Mouse (Mus musculus) right cerebral cortex, adult 2 months (tissue): Measurements from ENCODE around the gene Tectb.
A peak's percentile ranks its signal among the peaks of the same experiment; 100 is the strongest.

Experiments used
- DNase-seq, 2 experiments: peaks; one replicate each; pipeline ENCODE4 v3.0.0; 2021 to 2022; ENCODE audit warnings: low spot score in 2 of 2

Gene Tectb

GRCm38 (mm10) chr19:55207746-55208538 is 27.4 kb downstream of the Tectb start:
- DNase-seq = no peak

GRCm38 (mm10) chr19:55208654-55209053 is 28.1 kb downstream of the Tectb start:
- DNase-seq = no peak

DNA sequence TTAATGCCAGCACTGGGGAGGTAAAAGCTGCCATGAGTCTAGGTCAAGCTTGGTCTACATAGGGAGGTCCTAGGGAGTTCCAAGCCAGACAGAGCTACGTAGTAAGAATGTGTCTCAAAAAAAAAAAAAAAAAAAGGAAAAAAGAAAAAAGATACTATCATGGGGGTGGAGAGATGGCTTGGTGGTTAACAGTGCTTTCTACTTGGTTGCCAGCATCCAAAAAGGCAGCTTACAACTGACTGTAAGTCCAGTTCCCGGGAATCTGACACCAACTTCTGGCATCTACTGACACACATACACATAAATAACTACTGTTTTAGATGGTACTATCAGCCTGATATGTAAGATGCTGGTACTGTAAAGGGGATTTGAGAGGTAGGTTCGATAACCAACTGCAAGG is 28.6 kb downstream of the Tectb start:
- DNase-seq = no peak

GRCm38 (mm10) chr19:55211698-55212097 is 31.2 kb downstream of the Tectb start:
- DNase-seq = no peak

DNA sequence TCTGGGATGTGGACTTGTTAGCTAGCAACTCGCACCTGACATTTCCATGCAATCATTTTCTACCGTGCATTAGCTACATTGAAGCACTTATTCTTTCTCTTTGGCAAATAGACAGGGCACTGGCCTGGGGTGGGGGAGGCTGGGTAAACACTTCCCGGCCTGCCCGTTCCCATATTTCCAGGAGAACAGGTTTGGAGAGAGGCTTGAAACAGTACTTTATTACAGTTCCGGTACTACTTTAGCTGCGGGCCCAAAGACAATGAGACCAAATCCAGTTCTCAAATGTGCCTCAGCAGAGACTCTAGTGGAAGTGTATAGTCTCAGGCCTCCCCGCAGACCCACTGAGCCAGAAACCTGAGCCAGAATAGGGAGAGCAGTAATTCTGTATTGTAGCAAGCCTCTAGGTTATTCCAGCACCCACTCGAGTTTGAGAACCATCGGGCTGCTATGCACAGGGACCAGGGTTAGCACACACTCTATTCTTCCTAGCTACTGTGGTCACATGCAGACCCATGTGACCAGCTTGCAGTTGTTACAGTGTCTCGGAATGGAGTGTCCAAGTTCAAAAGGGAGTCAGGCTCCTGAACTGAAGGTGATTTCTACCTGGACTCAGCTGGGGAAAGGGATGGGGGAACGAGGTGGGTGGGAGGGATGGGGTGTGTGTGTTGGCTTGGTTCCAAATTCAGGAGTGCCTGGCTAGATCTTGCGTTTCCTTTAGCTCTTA is 33.2 kb downstream of the Tectb start:
- peak; percentile 34 to 43 for DNase-seq

GRCm38 (mm10) chr19:55216876-55217275 is 36.3 kb downstream of the Tectb start:
- DNase-seq = no peak

- peak; percentile 74 to 83 for DNase-seq
Observed at GRCm38 (mm10) chr19:55217365-55217764, 36.8 kb downstream of the Tectb start.

GRCm38 (mm10) chr19:55218192-55218739 is 37.7 kb downstream of the Tectb start:
- peak; percentile 88 to 89 for DNase-seq

DNA sequence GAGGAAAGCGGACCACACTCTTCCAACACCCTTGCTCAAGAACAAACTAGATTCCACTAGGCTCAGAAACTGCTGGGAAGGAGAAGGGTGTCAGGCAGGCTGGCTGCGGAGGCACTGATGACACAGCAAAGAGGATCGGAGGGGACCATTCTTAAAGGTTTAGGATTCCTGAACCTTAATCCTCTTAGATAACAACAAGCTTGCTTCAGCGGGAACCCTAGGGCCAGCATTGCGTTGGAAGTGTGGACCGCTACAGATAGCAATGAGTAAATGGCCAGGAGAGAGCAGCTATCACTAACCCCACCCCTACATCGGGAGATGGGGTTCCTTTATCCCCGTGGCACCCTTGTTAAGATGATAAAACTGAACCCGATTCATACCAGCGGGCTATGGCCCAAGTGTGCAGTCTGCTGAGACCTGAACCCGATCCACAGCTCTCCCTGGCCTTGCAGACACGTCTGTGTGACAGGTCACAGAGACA is 38.2 kb downstream of the Tectb start:
- no peak for DNase-seq

DNA sequence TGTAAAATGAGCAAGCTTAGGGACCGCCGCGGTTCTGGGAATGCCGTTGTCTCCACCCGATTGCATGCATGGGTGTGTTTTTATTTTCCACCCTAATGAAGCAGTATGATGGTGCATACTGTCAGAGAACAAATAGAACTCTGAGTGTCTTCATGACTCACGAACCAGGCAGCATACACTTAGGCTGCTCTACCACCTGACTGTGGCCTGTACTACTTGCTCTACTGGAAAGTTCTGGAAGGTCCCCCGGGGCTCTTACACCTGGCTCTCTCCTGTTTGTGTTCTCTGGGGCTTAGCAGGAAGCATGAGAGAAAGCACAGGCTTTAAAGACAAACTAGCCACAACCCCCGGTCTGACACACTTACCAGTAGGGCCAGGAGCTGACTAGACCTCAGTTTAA is 38.8 kb downstream of the Tectb start:
- no peak for DNase-seq

- peak; percentile 56 to 66 for DNase-seq
Observed at GRCm38 (mm10) chr19:55221208-55221607, 40.7 kb downstream of the Tectb start.

- DNase-seq = no peak
Observed at GRCm38 (mm10) chr19:55222268-55222667, 41.7 kb downstream of the Tectb start.

- DNase-seq = no peak
Observed at GRCm38 (mm10) chr19:55226621-55227020, 46.1 kb downstream of the Tectb start.

DNA sequence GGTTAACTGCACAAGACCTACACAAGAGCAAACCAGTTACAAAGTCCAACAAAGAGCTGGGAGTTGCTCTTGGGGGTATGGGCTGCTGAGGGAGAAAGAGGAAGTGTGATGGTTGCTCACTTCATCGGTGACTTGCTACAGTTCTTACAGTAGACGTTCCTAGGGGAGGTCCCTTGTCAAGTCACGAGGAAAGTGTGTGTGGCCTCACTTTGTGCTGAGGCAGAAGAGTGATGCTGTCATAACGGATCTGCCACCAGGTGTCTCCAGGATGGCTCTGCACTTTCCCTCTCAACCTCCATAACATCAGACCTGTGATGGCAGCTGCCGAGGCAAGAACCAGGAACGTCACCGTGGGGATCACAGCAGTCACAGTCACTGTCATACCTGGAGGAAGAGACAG is 46.6 kb downstream of the Tectb start:
- DNase-seq = no peak

DNA sequence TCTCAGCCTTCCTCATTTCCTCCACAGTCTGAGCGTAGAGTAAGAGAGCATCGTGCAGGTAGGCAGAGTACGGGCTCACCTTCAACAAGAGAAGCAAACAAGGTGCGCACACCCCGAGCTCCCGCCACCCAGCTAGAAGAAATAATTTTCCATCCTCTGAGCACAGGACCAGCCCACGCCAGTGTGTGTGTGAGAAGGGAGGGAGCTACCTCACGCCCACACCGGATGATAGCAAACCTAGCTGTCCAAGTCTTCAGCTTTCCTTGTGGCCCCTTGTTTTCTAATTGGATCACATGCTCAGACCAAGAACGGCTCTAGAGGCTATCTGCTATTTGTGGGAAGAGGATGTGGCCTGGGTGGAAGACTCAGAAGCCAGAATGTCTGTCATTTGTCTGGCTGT is 50.5 kb downstream of the Tectb start:
- peak; percentile 48 for DNase-seq

DNA sequence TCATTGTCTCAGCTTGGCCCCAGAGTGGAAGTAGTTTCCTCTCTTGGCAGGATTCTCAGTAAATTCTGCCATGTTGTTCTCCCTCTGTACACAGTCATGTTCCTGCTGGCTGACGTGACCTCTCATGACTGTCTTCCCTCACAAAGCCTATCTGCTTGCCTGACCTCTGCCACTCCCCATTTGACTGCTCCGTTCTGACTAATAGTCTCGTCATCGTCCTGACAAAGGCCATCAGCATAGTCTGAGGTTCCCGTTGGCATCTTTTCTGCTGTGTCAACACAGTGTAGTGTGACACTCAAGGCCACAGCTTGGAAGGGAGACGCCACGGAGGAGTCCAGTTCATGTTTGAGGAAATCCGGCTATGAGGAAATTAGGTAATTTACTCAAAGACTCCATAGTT is 51.6 kb downstream of the Tectb start:
- no peak for DNase-seq

- no peak for DNase-seq
Observed at GRCm38 (mm10) chr19:55236026-55236425, 55.5 kb downstream of the Tectb start.

- peak; percentile 23 for DNase-seq
Observed at GRCm38 (mm10) chr19:55236564-55236963, 56.0 kb downstream of the Tectb start.

- no peak for DNase-seq
Observed at GRCm38 (mm10) chr19:55239766-55240426, 59.4 kb downstream of the Tectb start.

- no peak for DNase-seq
Observed at GRCm38 (mm10) chr19:55241186-55241645, 60.7 kb downstream of the Tectb start, which contains the start of gene Gucy2g. Gene Gucy2g, minus strand, starts transcription at chr19:55241236.

DNA sequence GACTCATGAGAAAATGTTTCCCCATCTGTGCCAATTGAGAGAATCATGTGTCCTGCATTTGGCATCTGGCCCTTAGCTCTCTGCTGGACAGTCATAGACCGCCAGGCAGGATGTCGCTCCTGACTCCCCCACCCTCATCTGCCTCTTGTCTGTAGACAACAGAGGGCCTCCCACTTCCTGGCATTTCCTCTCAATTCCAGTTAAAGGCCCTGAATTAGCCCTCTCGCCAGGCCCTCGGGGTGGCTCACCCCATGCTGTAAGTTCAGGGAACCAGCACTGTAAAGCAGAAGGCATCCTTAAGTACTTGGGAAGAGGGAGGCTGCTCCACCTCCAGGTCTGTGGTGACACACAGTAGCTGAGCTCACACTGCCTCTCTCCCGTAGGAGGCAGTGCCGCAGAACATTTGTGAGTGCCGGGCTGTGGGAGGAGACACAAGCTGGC is 64.3 kb downstream of the Tectb start:
- DNase-seq = peak; percentile 65 to 69
